Mouse (Mus musculus): Measurements from ENCODE around the gene Tubg2. TPM values are rescaled to one million over a fixed set of nuclear protein-coding genes. Genes with fewer than 3 reads are reported as not detected.

Tubg2 gene
- total and polyA plus RNA-seq, 3 experiments, result 2.1 to 10.5 (median 4.7) TPM

GRCm38 (mm10) chr11:101173631-101174388 lies 18.1 kb downstream of the Tubg2 start (continued):
- peak; percentile 90 for TF ChIP-seq UBTF (IDR thresholded peaks at IDR 0.05; ENCODE audit: low read depth, low read length)

- Histone ChIP-seq H3K4me3 (replicated peaks in 1 of 3; ENCODE audit: low read depth in 2 of 3, low read length in 2 of 3, poor library complexity in 1 of 3) (peak overlapping the region; percentile 64 to 79 (median 68)), H3K9ac (ENCODE audit: insufficient read depth, low read depth) (peak overlapping the region; percentile 54), H3K4me1 (ENCODE audit: control insufficient read depth in 1 of 2, insufficient read depth in 2 of 2) (peaks cover 8 to 73% of the 10 kb centered on the region in 2 experiments), H3K27me3 (replicated peaks) (peaks cover 9% of the 10 kb centered on the region), H3K9me3 (replicated peaks; ENCODE audit: low read length) (no peaks in the 10 kb centered on the region), H3K36me3 (replicated peaks in 1 of 2; ENCODE audit: control insufficient read depth in 1 of 2, insufficient read depth in 1 of 2, low read length in 1 of 2) (peaks cover 0 to 17% of the 10 kb centered on the region in 2 experiments), H3K4me2 (ENCODE audit: insufficient read depth, low read depth, poor library complexity, severe bottlenecking) (peak overlapping the region; percentile 91), H3K79me2 (replicated peaks; ENCODE audit: control insufficient read depth, extremely low read depth, insufficient read depth, poor library complexity, severe bottlenecking) (peaks cover 20% of the 10 kb centered on the region), H3K27ac (ENCODE audit: insufficient read depth, low read depth) (peak overlapping the region; percentile 78)
- TF ChIP-seq ETS1 (conservative IDR thresholded peaks at IDR 0.05; ENCODE audit: low read depth, low read length) (no peak), CHD1 (IDR thresholded peaks at IDR 0.05; ENCODE audit: low read depth, low read length) (peak; percentile 61; the same call in 1 of the 2 replicates)
- DNase-seq (ENCODE audit: extremely low read depth), result no peak
- in situ Hi-C loops (cut with MboI; ENCODE audit: low pct_ligation_motif_present, low pct_unique_long_range_greater_than_20kb, low sequenced_read_pairs), result loop anchor here (5.0 kb wide), 1 partner anchor 37 kb away; no protein-coding TSS in a partner anchor
- dilution Hi-C loops (cut with MboI; ENCODE audit: extremely low pct_ligation_motif_present, extremely low pct_unique_long_range_greater_than_20kb, low sequenced_read_pairs), result no loop called here
These were observed 18.7 kb downstream of the Tubg2 start for GRCm38 (mm10) chr11:101174389-101174745.

- peaks cover 9 to 70% of the 10 kb centered on the region in 2 experiments for H3K4me1 ChIP-seq (ENCODE audit: control insufficient read depth in 1 of 2, insufficient read depth in 2 of 2)
- H3K27me3 ChIP-seq (replicated peaks), result peaks cover 7% of the 10 kb centered on the region
- peak within 1 kb of the TSS; percentile 78 for H3K27ac ChIP-seq (ENCODE audit: insufficient read depth, low read depth)
- in situ Hi-C loops (cut with MboI; ENCODE audit: low pct_ligation_motif_present, low pct_unique_long_range_greater_than_20kb, low sequenced_read_pairs), result loop anchor here (5.0 kb wide), 1 partner anchor 38 kb away; no protein-coding TSS in a partner anchor
- peak within 1 kb of the TSS; percentile 64 to 79 (median 68) for H3K4me3 ChIP-seq (replicated peaks in 1 of 3; ENCODE audit: low read depth in 2 of 3, low read length in 2 of 3, poor library complexity in 1 of 3)
- peak within 1 kb of the TSS; percentile 91 for H3K4me2 ChIP-seq (ENCODE audit: insufficient read depth, low read depth, poor library complexity, severe bottlenecking)
- H3K9me3 ChIP-seq (replicated peaks; ENCODE audit: low read length), result no peaks in the 10 kb centered on the region
- peaks cover 17% of the 10 kb centered on the region for H3K79me2 ChIP-seq (replicated peaks; ENCODE audit: control insufficient read depth, extremely low read depth, insufficient read depth, poor library complexity, severe bottlenecking)
- dilution Hi-C loops (cut with MboI; ENCODE audit: extremely low pct_ligation_motif_present, extremely low pct_unique_long_range_greater_than_20kb, low sequenced_read_pairs), result no loop called here
- H3K36me3 ChIP-seq (replicated peaks in 1 of 2; ENCODE audit: control insufficient read depth in 1 of 2, insufficient read depth in 1 of 2, low read length in 1 of 2), result peaks cover 0 to 23% of the 10 kb centered on the region in 2 experiments
- H3K9ac ChIP-seq (ENCODE audit: insufficient read depth, low read depth), result peak within 1 kb of the TSS; percentile 54
- peak; percentile 62 for DNase-seq (ENCODE audit: extremely low read depth)
- TF ChIP-seq TCF12 (IDR thresholded peaks at IDR 0.05; ENCODE audit: low read depth, low read length), result peak; percentile 45; the same call in 1 of the 2 replicates
- TF ChIP-seq MAZ (IDR thresholded peaks at IDR 0.05; ENCODE audit: low read depth, low read length), result no peak; the same call in none of the 2 replicates
- no peak for TF ChIP-seq MYC (IDR thresholded peaks at IDR 0.05; ENCODE audit: low read depth, low read length)
- TF ChIP-seq POLR2A (IDR thresholded peaks at IDR 0.05; ENCODE audit: low read depth, low read length), result no peak
- TF ChIP-seq E2F4 (IDR thresholded peaks at IDR 0.05; ENCODE audit: insufficient replicate concordance, low read depth, low read length), result no peak
- TF ChIP-seq GABPA (IDR thresholded peaks at IDR 0.05; ENCODE audit: insufficient replicate concordance, low read depth, low read length), result no peak
- TF ChIP-seq TBP (conservative IDR thresholded peaks at IDR 0.05; ENCODE audit: low read depth, low read length), result no peak
- peak; percentile 63; the same call in 1 of the 2 replicates for TF ChIP-seq MAX (IDR thresholded peaks at IDR 0.05; ENCODE audit: low read length)
- no peak for TF ChIP-seq JUND (conservative IDR thresholded peaks at IDR 0.05; ENCODE audit: low read depth, low read length)
- no peak; the same call in none of the 2 replicates for TF ChIP-seq CHD1 (IDR thresholded peaks at IDR 0.05; ENCODE audit: low read depth, low read length)
- 0 out of 2 replicates have a peak, but pooled peaks have one; percentile 17 for TF ChIP-seq NRF1 (IDR thresholded peaks at IDR 0.05; ENCODE audit: low read depth, low read length)
- 0 out of 2 replicates have a peak, but pooled peaks have one; percentile 19 for TF ChIP-seq ETS1 (conservative IDR thresholded peaks at IDR 0.05; ENCODE audit: low read depth, low read length)
- TF ChIP-seq BHLHE40 (IDR thresholded peaks at IDR 0.05; ENCODE audit: low read depth, low read length), result no peak
- TF ChIP-seq ELF1 (IDR thresholded peaks at IDR 0.05; ENCODE audit: low read depth, low read length), result peak; percentile 51
- peak; percentile 42; the same call in 1 of the 2 replicates for TF ChIP-seq HCFC1 (IDR thresholded peaks at IDR 0.05; ENCODE audit: low read depth, low read length)
- TF ChIP-seq NELFE (IDR thresholded peaks at IDR 0.05; ENCODE audit: low read depth, low read length), result peak; percentile 48
- peak; percentile 41; the same call in 1 of the 2 replicates for TF ChIP-seq MXI1 (IDR thresholded peaks at IDR 0.05; ENCODE audit: low read depth, low read length)
- TF ChIP-seq ZKSCAN1 (IDR thresholded peaks at IDR 0.05; ENCODE audit: borderline replicate concordance, low read depth, low read length), result no peak
- TF ChIP-seq SIN3A (IDR thresholded peaks at IDR 0.05; ENCODE audit: low read length), result peak; percentile 88
- TF ChIP-seq UBTF (IDR thresholded peaks at IDR 0.05; ENCODE audit: low read depth, low read length), result no peak; the same call in 1 of the 2 replicates
- no peak for TF ChIP-seq POLR2AphosphoS2 (IDR thresholded peaks at IDR 0.05; ENCODE audit: low read depth, low read length)
- 0 out of 2 replicates have a peak, but pooled peaks have one; percentile 22 for TF ChIP-seq ZMIZ1 (IDR thresholded peaks at IDR 0.05; ENCODE audit: low read depth, low read length)
- no peak for TF ChIP-seq JUN (IDR thresholded peaks at IDR 0.05; ENCODE audit: insufficient read depth, low read depth, low read length)
- peak; percentile 64 for TF ChIP-seq SMC3 (IDR thresholded peaks at IDR 0.05; ENCODE audit: low read depth, low read length)
- TF ChIP-seq KAT2A (IDR thresholded peaks at IDR 0.05; ENCODE audit: insufficient replicate concordance, low read length), result no peak
These were observed 19.3 kb downstream of the Tubg2 start, which contains the start of gene Ccr10 for GRCm38 (mm10) chr11:101174851-101175628. Gene Ccr10 (minus strand): TSS chr11:101175443.

All from CH12.LX (cell line).